Comparison of ENCODE assay signal across 26 mouse cellular contexts in the genomic region with DNA sequence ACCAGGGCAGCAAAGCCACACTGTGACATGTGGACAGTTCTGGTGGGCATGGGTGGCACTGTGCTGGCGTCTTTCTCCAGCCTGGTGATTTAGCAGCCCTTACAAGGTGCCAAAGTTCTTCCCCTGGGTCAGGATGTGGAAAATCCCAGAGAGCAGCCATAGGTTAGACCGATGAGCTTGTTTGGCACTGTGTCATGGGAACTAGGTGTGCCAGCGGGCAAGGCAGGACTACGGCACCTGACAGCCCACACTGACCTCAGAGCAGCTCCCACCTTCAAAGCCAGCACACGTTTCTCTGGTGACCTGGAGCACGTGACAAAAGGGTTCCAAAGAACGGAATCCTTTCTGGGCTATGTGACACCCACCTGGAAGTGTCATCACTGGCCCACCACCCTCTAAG. TPM values are rescaled to one million over a fixed set of nuclear protein-coding genes. Genes with fewer than 3 reads are reported as not detected.
DNase-seq lines count a peak whose midpoint lies in the region; ATAC-seq and TF ChIP-seq lines count a peak whose summit lies in the region.
"Had no signal": no experiment of that assay in that cellular context is flagged by ENCODE, and none has a peak within 500 bp of the region (broad histone marks: within the 10 kb centered on the region; RNA-seq: fewer than 3 reads in every experiment).

No protein-coding gene starts in this region.

- H3K27ac ChIP-seq in forebrain, embryonic 15.5 days (replicated peaks), result no peak overlapping the region; the same call in 1 of the 2 replicates
- no peak overlapping the region for H3K27ac ChIP-seq in forebrain, embryonic 11.5 days (ENCODE audit: low read depth, low read length)
- peak overlapping the region; percentile 5; the same call in 1 of the 2 replicates for H3K27ac ChIP-seq in heart, embryonic 16.5 days (ENCODE audit: low read length)
- peak overlapping the region; percentile 68 for H3K27ac ChIP-seq in small intestine, adult 2 months (ENCODE audit: insufficient read depth, low read depth, low read length)
- H3K27ac ChIP-seq: hindbrain, embryonic 10.5 days; kidney, postnatal 0 days had no signal

- no peaks in the 10 kb centered on the region for H3K27me3 ChIP-seq in forebrain, embryonic 15.5 days
- no peaks in the 10 kb centered on the region for H3K27me3 ChIP-seq in forebrain, embryonic 11.5 days (ENCODE audit: control insufficient read depth, insufficient read depth, low read length)
- no peaks in the 10 kb centered on the region for H3K27me3 ChIP-seq in heart, embryonic 16.5 days (ENCODE audit: control insufficient read depth, insufficient read depth, low read length)
- no peaks in the 10 kb centered on the region for H3K27me3 ChIP-seq in small intestine, adult 2 months (ENCODE audit: control insufficient read depth, insufficient read depth, low read length)

- ATAC-seq in forebrain, embryonic 15.5 days (replicated peaks), result 0 out of 2 replicates have a peak, but pooled peaks have one; percentile 9
- no peak for ATAC-seq in forebrain, embryonic 11.5 days (replicated peaks; ENCODE audit: low FRiP score)
- 0 out of 2 replicates have a peak, but pooled peaks have one; percentile 11 for ATAC-seq in heart, embryonic 16.5 days (replicated peaks; ENCODE audit: extremely low read depth, insufficient read depth, low FRiP score)
- peak; percentile 20; the same call in 1 of the 2 replicates for ATAC-seq in common myeloid progenitor, adult 5-6 weeks (replicated peaks; ENCODE audit: low read depth, poor library complexity, severe bottlenecking)
- ATAC-seq: midbrain, embryonic 16.5 days had no signal

- no peak overlapping the region for H3K4me3 ChIP-seq in forebrain, embryonic 15.5 days
- H3K4me3 ChIP-seq in forebrain, embryonic 11.5 days (ENCODE audit: low read depth, low read length), result no peak overlapping the region
- H3K4me3 ChIP-seq in heart, embryonic 16.5 days (ENCODE audit: low read length), result no peak overlapping the region
- no peak overlapping the region for H3K4me3 ChIP-seq in small intestine, adult 2 months (ENCODE audit: low read depth, low read length)
- H3K4me3 ChIP-seq: hindbrain, embryonic 10.5 days had no signal

- H3K9me3 ChIP-seq in forebrain, embryonic 15.5 days, result no peaks in the 10 kb centered on the region
- no peaks in the 10 kb centered on the region for H3K9me3 ChIP-seq in forebrain, embryonic 11.5 days (ENCODE audit: control insufficient read depth, low read length)
- no peaks in the 10 kb centered on the region for H3K9me3 ChIP-seq in heart, embryonic 16.5 days (replicated peaks; ENCODE audit: control insufficient read depth, low read length)
- H3K9me3 ChIP-seq: hindbrain, embryonic 10.5 days had no signal

- no peak overlapping the region for H3K9ac ChIP-seq in forebrain, embryonic 15.5 days (replicated peaks)
- H3K9ac ChIP-seq in forebrain, embryonic 11.5 days (ENCODE audit: low read length), result no peak overlapping the region
- H3K9ac ChIP-seq in heart, embryonic 16.5 days (ENCODE audit: low read length), result no peak overlapping the region

- no peak overlapping the region for H3K4me2 ChIP-seq in forebrain, embryonic 15.5 days (replicated peaks)
- H3K4me2 ChIP-seq in forebrain, embryonic 11.5 days (ENCODE audit: low read depth, low read length, severe bottlenecking), result no peak overlapping the region
- no peak overlapping the region for H3K4me2 ChIP-seq in heart, embryonic 16.5 days (ENCODE audit: low read depth, low read length)

- peaks cover 8% of the 10 kb centered on the region for H3K4me1 ChIP-seq in forebrain, embryonic 15.5 days
- no peaks in the 10 kb centered on the region for H3K4me1 ChIP-seq in forebrain, embryonic 11.5 days (replicated peaks; ENCODE audit: control insufficient read depth, insufficient read depth, low read length)
- H3K4me1 ChIP-seq in heart, embryonic 16.5 days (ENCODE audit: control insufficient read depth, insufficient read depth, low read length), result no peaks in the 10 kb centered on the region
- H3K4me1 ChIP-seq in small intestine, adult 2 months (ENCODE audit: control insufficient read depth, insufficient read depth, insufficient read length, low read length), result no peaks in the 10 kb centered on the region
- H3K4me1 ChIP-seq: hindbrain, embryonic 10.5 days had no signal

- TF ChIP-seq POLR2A in small intestine, adult 2 months (IDR thresholded peaks at IDR 0.05; ENCODE audit: low read depth, low read length), result no peak

- no peak for TF ChIP-seq CTCF in small intestine, adult 2 months (IDR thresholded peaks at IDR 0.05; ENCODE audit: extremely low read depth, insufficient read length, insufficient replicate concordance, low read depth, low read length)

- WGBS in forebrain, embryonic 15.5 days, result 84% methylated on average over 7 of the region's 7 CpGs
- WGBS in forebrain, embryonic 11.5 days, result 89% methylated on average over 7 of the region's 7 CpGs
- 72% methylated on average over 7 of the region's 7 CpGs for WGBS in heart, embryonic 16.5 days
- WGBS in small intestine, adult 2 months, result 73% methylated on average over 7 of the region's 7 CpGs

- no peak for DNase-seq in forebrain, embryonic 11.5 days (ENCODE audit: low spot score)
- no peak for DNase-seq in heart, adult 9 months (ENCODE audit: low spot score in 2 of 2)
- DNase-seq in frontal cortex, postnatal 36 days (ENCODE audit: low spot score in 2 of 2), result no peak
- DNase-seq: cerebellum, adult 11 months; gastrocnemius, postnatal 10 days; kidney, adult 18-20 months; liver; right cerebral cortex, postnatal 25 days; thymus, postnatal 14 days had no signal

- no peaks in the 10 kb centered on the region for H3K36me3 ChIP-seq in forebrain, embryonic 15.5 days
- H3K36me3 ChIP-seq in forebrain, embryonic 11.5 days (ENCODE audit: control insufficient read depth, insufficient read depth, low read length), result no peaks in the 10 kb centered on the region
- H3K36me3 ChIP-seq in heart, embryonic 16.5 days (ENCODE audit: control insufficient read depth, insufficient read depth), result no peaks in the 10 kb centered on the region
- H3K36me3 ChIP-seq in small intestine, adult 2 months (ENCODE audit: control insufficient read depth, insufficient read depth, low read length), result no peaks in the 10 kb centered on the region
- H3K36me3 ChIP-seq: G1E; hindbrain, embryonic 10.5 days had no signal

RNA-seq across cellular contexts. Expression of gene Serpina12, which starts 13.3 kb away (rescaled TPM):
- not detected in 2 replicates for polyA plus RNA-seq in forebrain, embryonic 15.5 days (2015; fragmentation: Nextera tagmentation; extraction: Ambion mirVana)
- not detected in 2 replicates for polyA plus RNA-seq in forebrain, embryonic 11.5 days (2014; fragmentation: Nextera tagmentation; extraction: Ambion mirVana)
- polyA plus RNA-seq in heart, embryonic 16.5 days (2015; fragmentation: Nextera tagmentation; extraction: Ambion mirVana), result not detected in 2 replicates
- total RNA-seq in common myeloid progenitor, adult 5-6 weeks (2017), result 0.05 TPM in 1 of 2 replicates, not detected in the other
- not detected in 2 replicates for polyA plus RNA-seq in small intestine, adult 2 months (2012; rRNA removed)
- total RNA-seq: gastrocnemius, postnatal 10 days; layer of hippocampus, adult 18-20 months; layer of hippocampus, postnatal 25 days; left cerebral cortex, postnatal 14 days had no signal
- polyA plus RNA-seq: activated CD4-positive, CD25-positive, alpha-beta regulatory T cell, adult 4 months; brain, embryonic 14.5 days; C2C12; G1E; hindbrain, embryonic 10.5 days; kidney, postnatal 0 days; midbrain, embryonic 16.5 days had no signal

RNA-seq across cellular contexts. Expression of gene Serpina5, which starts 43.4 kb away (rescaled TPM):
- not detected in 2 replicates for polyA plus RNA-seq in forebrain, embryonic 15.5 days (2015; fragmentation: Nextera tagmentation; extraction: Ambion mirVana)
- not detected in 2 replicates for polyA plus RNA-seq in forebrain, embryonic 11.5 days (2014; fragmentation: Nextera tagmentation; extraction: Ambion mirVana)
- polyA plus RNA-seq in heart, embryonic 16.5 days (2015; fragmentation: Nextera tagmentation; extraction: Ambion mirVana), result not detected in 2 replicates
- not detected in 2 replicates for total RNA-seq in common myeloid progenitor, adult 5-6 weeks (2017)
- not detected in 2 replicates for polyA plus RNA-seq in small intestine, adult 2 months (2012; rRNA removed)
- total RNA-seq: G1E; gastrocnemius, postnatal 10 days; heart, adult 18-20 months; layer of hippocampus, adult 18-20 months; layer of hippocampus, postnatal 25 days; left cerebral cortex, postnatal 14 days had no signal
- polyA plus RNA-seq: activated CD4-positive, CD25-positive, alpha-beta regulatory T cell, adult 4 months; brain, embryonic 14.5 days; C2C12; G1E; hindbrain, embryonic 10.5 days; kidney, postnatal 0 days; midbrain, embryonic 16.5 days had no signal

RNA-seq across cellular contexts. Expression of gene Serpina9, which starts 44.0 kb away (rescaled TPM):
- not detected in 2 replicates for polyA plus RNA-seq in forebrain, embryonic 15.5 days (2015; fragmentation: Nextera tagmentation; extraction: Ambion mirVana)
- not detected in 2 replicates for polyA plus RNA-seq in forebrain, embryonic 11.5 days (2014; fragmentation: Nextera tagmentation; extraction: Ambion mirVana)
- polyA plus RNA-seq in heart, embryonic 16.5 days (2015; fragmentation: Nextera tagmentation; extraction: Ambion mirVana), result 0.22 and 0.37 TPM in 2 replicates
- not detected in 2 replicates for total RNA-seq in common myeloid progenitor, adult 5-6 weeks (2017)
- polyA plus RNA-seq in small intestine, adult 2 months (2012; rRNA removed), result 0.13 TPM in 1 of 2 replicates, not detected in the other
- total RNA-seq: gastrocnemius, postnatal 10 days had no signal
- polyA plus RNA-seq: G1E; hindbrain, embryonic 10.5 days; kidney, postnatal 0 days; liver, embryonic 16.5 days; midbrain, embryonic 16.5 days had no signal

RNA-seq across cellular contexts. Expression of gene Serpina3a, which starts 55.0 kb away (rescaled TPM):
- not detected in 2 replicates for polyA plus RNA-seq in forebrain, embryonic 15.5 days (2015; fragmentation: Nextera tagmentation; extraction: Ambion mirVana)
- not detected in 2 replicates for polyA plus RNA-seq in forebrain, embryonic 11.5 days (2014; fragmentation: Nextera tagmentation; extraction: Ambion mirVana)
- polyA plus RNA-seq in heart, embryonic 16.5 days (2015; fragmentation: Nextera tagmentation; extraction: Ambion mirVana), result not detected in 2 replicates
- total RNA-seq in common myeloid progenitor, adult 5-6 weeks (2017), result not detected in 2 replicates
- not detected in 2 replicates for polyA plus RNA-seq in small intestine, adult 2 months (2012; rRNA removed)
- total RNA-seq: adrenal gland, postnatal 10 days; gastrocnemius, postnatal 10 days; heart, adult 18-20 months; layer of hippocampus, adult 18-20 months; layer of hippocampus, postnatal 25 days; left cerebral cortex, postnatal 14 days had no signal
- polyA plus RNA-seq: activated CD4-positive, CD25-positive, alpha-beta regulatory T cell, adult 4 months; brain, embryonic 14.5 days; C2C12; G1E; hindbrain, embryonic 10.5 days; kidney, postnatal 0 days; liver, embryonic 16.5 days; midbrain, embryonic 16.5 days had no signal

Comparison
In these comparisons a context has a peak if more than half of its experiments do, and no peak if none do; other contexts are left out.
1. H3K27ac ChIP-seq: peak in heart, embryonic 16.5 days (single experiment) and small intestine, adult 2 months (single experiment); none in forebrain, embryonic 15.5 days (single experiment) and forebrain, embryonic 11.5 days (single experiment).